Mouse (Mus musculus): ENCODE data around the gene Ptpre. TPM values are rescaled to one million over a fixed set of nuclear protein-coding genes. Genes with fewer than 3 reads are reported as not detected.

Gene Ptpre
- polyA plus RNA-seq, 1 experiment from 2014 or later, result 10.0 TPM

GRCm38 (mm10) chr7:135537948-135538741 is 864 bp downstream of the Ptpre start:
- peak overlapping the region; percentile 86 for H3K9ac ChIP-seq (replicated peaks)
- under 1% methylated on average over 68 of the region's 71 CpGs for WGBS
- peak overlapping the region; percentile 80 for H3K4me3 ChIP-seq (replicated peaks)
- H3K9me3 ChIP-seq (replicated peaks), result no peaks in the 10 kb centered on the region
- peaks cover 23% of the 10 kb centered on the region for H3K4me1 ChIP-seq
- peak overlapping the region; percentile 92 for H3K27ac ChIP-seq (replicated peaks)
- peak overlapping the region; percentile 91 for H3K4me2 ChIP-seq
- peak; percentile 69 for ATAC-seq (ENCODE audit: low FRiP score)
- H3K36me3 ChIP-seq, result no peaks in the 10 kb centered on the region
- peaks cover 7% of the 10 kb centered on the region; the same call in 1 of the 2 replicates for H3K27me3 ChIP-seq (replicated peaks)

- no peak overlapping the region for H3K27ac ChIP-seq (replicated peaks)
- H3K4me3 ChIP-seq (replicated peaks), result peak overlapping the region; percentile 80
- H3K36me3 ChIP-seq, result no peaks in the 10 kb centered on the region
- no peaks in the 10 kb centered on the region for H3K9me3 ChIP-seq (replicated peaks)
- peak overlapping the region; percentile 91 for H3K4me2 ChIP-seq
- no peak overlapping the region for H3K9ac ChIP-seq (replicated peaks)
- no peak for ATAC-seq (ENCODE audit: low FRiP score)
- H3K27me3 ChIP-seq (replicated peaks), result peaks cover 7% of the 10 kb centered on the region; the same call in 1 of the 2 replicates
- 79% methylated on average over 2 of the region's 2 CpGs for WGBS
- peaks cover 23% of the 10 kb centered on the region for H3K4me1 ChIP-seq
These were observed 2.1 kb downstream of the Ptpre start for GRCm38 (mm10) chr7:135539429-135539828.

- H3K36me3 ChIP-seq, result no peaks in the 10 kb centered on the region
- no peaks in the 10 kb centered on the region for H3K9me3 ChIP-seq (replicated peaks)
- 0 out of 2 replicates have a peak, but pooled peaks cover 2% of the 10 kb centered on the region for H3K27me3 ChIP-seq (replicated peaks)
- WGBS, result 79% methylated on average over 3 of the region's 3 CpGs
- H3K4me1 ChIP-seq, result peaks cover 29% of the 10 kb centered on the region
- ATAC-seq (ENCODE audit: low FRiP score), result no peak
- H3K27ac ChIP-seq (replicated peaks), result no peak overlapping the region
- no peak overlapping the region for H3K4me3 ChIP-seq (replicated peaks)
- H3K4me2 ChIP-seq, result no peak overlapping the region
- H3K9ac ChIP-seq (replicated peaks), result no peak overlapping the region
These were observed 5.0 kb downstream of the Ptpre start for GRCm38 (mm10) chr7:135542235-135542634.

GRCm38 (mm10) chr7:135543033-135543432 is 5.8 kb downstream of the Ptpre start:
- H3K4me1 ChIP-seq, result peaks cover 33% of the 10 kb centered on the region

GRCm38 (mm10) chr7:135544321-135544720 is 7.0 kb downstream of the Ptpre start:
- Histone ChIP-seq H3K9me3 (replicated peaks) (no peaks in the 10 kb centered on the region), H3K27me3 (replicated peaks) (0 out of 2 replicates have a peak, but pooled peaks cover 2% of the 10 kb centered on the region), H3K4me1 (peaks cover 35% of the 10 kb centered on the region), H3K27ac (replicated peaks) (no peak overlapping the region), H3K4me2 (no peak overlapping the region), H3K4me3 (replicated peaks) (no peak overlapping the region), H3K9ac (replicated peaks) (no peak overlapping the region), H3K36me3 (no peaks in the 10 kb centered on the region)
- ATAC-seq (ENCODE audit: low FRiP score), result no peak
- WGBS, result 96% methylated on average over 6 of the region's 6 CpGs

More at GRCm38 (mm10) chr7:135543033-135543432, 5.8 kb downstream of the Ptpre start:
- no peak overlapping the region for H3K4me3 ChIP-seq (replicated peaks)
- no peak for ATAC-seq (ENCODE audit: low FRiP score)
- H3K9me3 ChIP-seq (replicated peaks), result no peaks in the 10 kb centered on the region
- H3K4me2 ChIP-seq, result no peak overlapping the region
- 0 out of 2 replicates have a peak, but pooled peaks cover 2% of the 10 kb centered on the region for H3K27me3 ChIP-seq (replicated peaks)
- H3K36me3 ChIP-seq, result no peaks in the 10 kb centered on the region
- H3K9ac ChIP-seq (replicated peaks), result no peak overlapping the region
- 76% methylated on average over 3 of the region's 3 CpGs for WGBS
- H3K27ac ChIP-seq (replicated peaks), result no peak overlapping the region

GRCm38 (mm10) chr7:135545957-135546356 is 8.7 kb downstream of the Ptpre start:
- no peak for ATAC-seq (ENCODE audit: low FRiP score)
- H3K9me3 ChIP-seq (replicated peaks), result no peaks in the 10 kb centered on the region
- no peak overlapping the region for H3K27ac ChIP-seq (replicated peaks)
- no peaks in the 10 kb centered on the region for H3K27me3 ChIP-seq (replicated peaks)
- no peak overlapping the region for H3K9ac ChIP-seq (replicated peaks)
- no peaks in the 10 kb centered on the region for H3K36me3 ChIP-seq
- WGBS, result 81% methylated on average over 7 of the region's 7 CpGs
- H3K4me2 ChIP-seq, result no peak overlapping the region
- H3K4me1 ChIP-seq, result peaks cover 28% of the 10 kb centered on the region
- no peak overlapping the region for H3K4me3 ChIP-seq (replicated peaks)

- H3K4me3 ChIP-seq (replicated peaks), result no peak overlapping the region
- 60% methylated on average over 5 of the region's 5 CpGs for WGBS
- H3K27me3 ChIP-seq (replicated peaks), result no peaks in the 10 kb centered on the region
- H3K36me3 ChIP-seq, result no peaks in the 10 kb centered on the region
- H3K4me1 ChIP-seq, result peaks cover 29% of the 10 kb centered on the region
- H3K9ac ChIP-seq (replicated peaks), result no peak overlapping the region
- no peaks in the 10 kb centered on the region for H3K9me3 ChIP-seq (replicated peaks)
- ATAC-seq (ENCODE audit: low FRiP score), result no peak
- H3K4me2 ChIP-seq, result no peak overlapping the region
- H3K27ac ChIP-seq (replicated peaks), result no peak overlapping the region
These were observed 9.2 kb downstream of the Ptpre start for GRCm38 (mm10) chr7:135546530-135546929.

- H3K27me3 ChIP-seq (replicated peaks), result no peaks in the 10 kb centered on the region
- H3K27ac ChIP-seq (replicated peaks), result no peak overlapping the region
- H3K4me1 ChIP-seq, result peaks cover 28% of the 10 kb centered on the region
- H3K36me3 ChIP-seq, result no peaks in the 10 kb centered on the region
- no peak overlapping the region for H3K9ac ChIP-seq (replicated peaks)
- no peak overlapping the region for H3K4me2 ChIP-seq
- no peaks in the 10 kb centered on the region for H3K9me3 ChIP-seq (replicated peaks)
- ATAC-seq (ENCODE audit: low FRiP score), result no peak
- H3K4me3 ChIP-seq (replicated peaks), result no peak overlapping the region
- 11% methylated on average over 6 of the region's 6 CpGs for WGBS
These were observed 11.2 kb downstream of the Ptpre start for GRCm38 (mm10) chr7:135548434-135548833.

GRCm38 (mm10) chr7:135551547-135551946 is 14.3 kb downstream of the Ptpre start:
- no peak for ATAC-seq (ENCODE audit: low FRiP score)
- no peak overlapping the region for H3K27ac ChIP-seq (replicated peaks)
- WGBS, result 94% methylated on average over 1 of the region's 1 CpGs

GRCm38 (mm10) chr7:135553550-135553949 is 16.3 kb downstream of the Ptpre start:
- Histone ChIP-seq H3K27ac (replicated peaks) (no peak overlapping the region), H3K4me2 (no peak overlapping the region), H3K9ac (replicated peaks) (no peak overlapping the region), H3K9me3 (replicated peaks) (no peaks in the 10 kb centered on the region), H3K4me1 (peaks cover 9% of the 10 kb centered on the region), H3K27me3 (replicated peaks) (no peaks in the 10 kb centered on the region), H3K36me3 (no peaks in the 10 kb centered on the region), H3K4me3 (replicated peaks) (no peak overlapping the region)
- 83% methylated on average over 3 of the region's 3 CpGs for WGBS
- no peak for ATAC-seq (ENCODE audit: low FRiP score)

More at GRCm38 (mm10) chr7:135551547-135551946, 14.3 kb downstream of the Ptpre start:
- H3K4me1 ChIP-seq, result peaks cover 21% of the 10 kb centered on the region
- H3K9me3 ChIP-seq (replicated peaks), result no peaks in the 10 kb centered on the region
- H3K9ac ChIP-seq (replicated peaks), result no peak overlapping the region
- no peak overlapping the region for H3K4me2 ChIP-seq
- H3K4me3 ChIP-seq (replicated peaks), result no peak overlapping the region
- H3K36me3 ChIP-seq, result no peaks in the 10 kb centered on the region
- no peaks in the 10 kb centered on the region for H3K27me3 ChIP-seq (replicated peaks)

GRCm38 (mm10) chr7:135556663-135557402 is 19.6 kb downstream of the Ptpre start:
- no peaks in the 10 kb centered on the region for H3K36me3 ChIP-seq
- WGBS, result 91% methylated on average over 3 of the region's 3 CpGs
- no peak overlapping the region for H3K27ac ChIP-seq (replicated peaks)
- no peak for ATAC-seq (ENCODE audit: low FRiP score)
- H3K4me3 ChIP-seq (replicated peaks), result no peak overlapping the region
- no peaks in the 10 kb centered on the region for H3K4me1 ChIP-seq
- no peaks in the 10 kb centered on the region for H3K27me3 ChIP-seq (replicated peaks)
- no peak overlapping the region for H3K9ac ChIP-seq (replicated peaks)
- no peaks in the 10 kb centered on the region for H3K9me3 ChIP-seq (replicated peaks)
- H3K4me2 ChIP-seq, result no peak overlapping the region

- Histone ChIP-seq H3K9me3 (replicated peaks) (no peaks in the 10 kb centered on the region), H3K27ac (replicated peaks) (no peak overlapping the region), H3K4me2 (no peak overlapping the region), H3K4me1 (no peaks in the 10 kb centered on the region), H3K36me3 (no peaks in the 10 kb centered on the region), H3K9ac (replicated peaks) (no peak overlapping the region), H3K27me3 (replicated peaks) (no peaks in the 10 kb centered on the region), H3K4me3 (replicated peaks) (no peak overlapping the region)
- no peak for ATAC-seq (ENCODE audit: low FRiP score)
- 69% methylated on average over 1 of the region's 1 CpGs for WGBS
These were observed 23.0 kb downstream of the Ptpre start for GRCm38 (mm10) chr7:135560280-135560679.

Measured in neural tube, embryonic 15.5 days (tissue).